Mouse (Mus musculus) kidney, adult 8-10 months (tissue): ENCODE data around the gene Psmc5.
"Not testable (repeated sequence)": the region's sequence is repeated elsewhere in the genome, so short reads cannot be mapped to it uniquely, and the experiment has no call there.

Source experiments
- DNase-seq, 2 experiments: peaks; one replicate each; pipeline ENCODE4 v3.0.0; 2022

Psmc5 gene

GRCm38 (mm10) chr11:106255685-106256451 lies at the start of gene Psmc5, which contains the start of gene Ftsj3:
TSS of gene Psmc5 (plus strand) at chr11:106256154.
TSS of gene Ftsj3 (minus strand) at chr11:106256079.
- DNase-seq: peak; percentile 96 to 99

GRCm38 (mm10) chr11:106212771-106213170 lies 43.2 kb upstream of the Psmc5 start:
- no peak for DNase-seq

- DNase-seq: no peak
Observed at GRCm38 (mm10) chr11:106214856-106215255, 41.1 kb upstream of the Psmc5 start.

GRCm38 (mm10) chr11:106215450-106215859 lies 40.5 kb upstream of the Psmc5 start:
- DNase-seq: no peak

- peak; percentile 97 to 98 for DNase-seq
Observed at GRCm38 (mm10) chr11:106215927-106216729, 39.8 kb upstream of the Psmc5 start, which contains the start of gene Ccdc47. TSS of gene Ccdc47 (minus strand) at chr11:106216344.

GRCm38 (mm10) chr11:106216730-106217490 lies 39.0 kb upstream of the Psmc5 start, which contains the start of gene Ddx42:
TSS of gene Ddx42 (plus strand) at chr11:106216926.
- peak; percentile 89 to 91 for DNase-seq

GRCm38 (mm10) chr11:106220603-106221002 lies 35.4 kb upstream of the Psmc5 start:
- no peak for DNase-seq

GRCm38 (mm10) chr11:106233978-106234377 lies 22.0 kb upstream of the Psmc5 start:
- not testable (repeated sequence) for DNase-seq

GRCm38 (mm10) chr11:106246834-106247233 lies 9.1 kb upstream of the Psmc5 start:
- DNase-seq: no peak

GRCm38 (mm10) chr11:106249326-106249725 lies 6.6 kb upstream of the Psmc5 start:
- DNase-seq: peak; percentile 55 to 59

- peak in 1 of 2 experiments; percentile 0 for DNase-seq
Observed at GRCm38 (mm10) chr11:106254767-106255166, 1.2 kb upstream of the Psmc5 start.

GRCm38 (mm10) chr11:106255174-106255573 lies 780 bp upstream of the Psmc5 start:
- DNase-seq: no peak

GRCm38 (mm10) chr11:106256775-106257174 lies 821 bp downstream of the Psmc5 start:
- peak in 1 of 2 experiments; percentile 52 for DNase-seq

GRCm38 (mm10) chr11:106260826-106261450 lies 5.0 kb downstream of the Psmc5 start:
- no peak for DNase-seq

- DNase-seq: no peak
Observed at GRCm38 (mm10) chr11:106263963-106264362, 8.0 kb downstream of the Psmc5 start.

- no peak for DNase-seq
Observed at GRCm38 (mm10) chr11:106264988-106265387, 9.0 kb downstream of the Psmc5 start.

- no peak for DNase-seq
Observed at GRCm38 (mm10) chr11:106265570-106265969, 9.6 kb downstream of the Psmc5 start.

- no peak for DNase-seq
Observed at GRCm38 (mm10) chr11:106266431-106266830, 10.5 kb downstream of the Psmc5 start.

- DNase-seq: peak; percentile 64 to 66
Observed at GRCm38 (mm10) chr11:106267311-106267852, 11.4 kb downstream of the Psmc5 start.

GRCm38 (mm10) chr11:106267871-106268270 lies 11.9 kb downstream of the Psmc5 start:
- DNase-seq: no peak

GRCm38 (mm10) chr11:106268326-106269059 lies 12.5 kb downstream of the Psmc5 start:
- DNase-seq: peak; percentile 71 to 72
